Mouse (Mus musculus) G1E (cell line): ENCODE data around the gene Fermt2.
A peak's percentile ranks its signal among the peaks of the same experiment; 100 is the strongest.

Experiments used
- CTCF ChIP-seq: IDR thresholded peaks from 2 replicates; pipeline ENCODE4 v1.5.1; 2012; ENCODE audit warnings: low read depth, low read length, inconsistent platforms, mixed read lengths
- GATA1 ChIP-seq: IDR thresholded peaks from 2 replicates; pipeline ENCODE4 v1.6.1; 2012; ENCODE audit warnings: borderline replicate concordance, low read length, inconsistent platforms, mixed read lengths
- GATA2 ChIP-seq: IDR thresholded peaks from 2 replicates; pipeline ENCODE4 v1.6.1; 2012; ENCODE audit warnings: low read depth, low read length, inconsistent platforms, borderline replicate concordance
- POLR2AphosphoS5 ChIP-seq: IDR thresholded peaks from 2 replicates; pipeline ENCODE4 v1.6.1; 2012; ENCODE audit warnings: low read depth, low read length, inconsistent platforms; ENCODE audit not compliant: insufficient replicate concordance
- TAL1 ChIP-seq: conservative IDR thresholded peaks from 2 replicates; pipeline ENCODE4 v1.6.1; 2012; ENCODE audit warnings: low read depth, low read length, inconsistent platforms, mixed read lengths

- peak; percentile 55 for TF ChIP-seq CTCF
- no peak for TF ChIP-seq GATA1
- no peak for TF ChIP-seq GATA2
- TF ChIP-seq TAL1: no peak
- TF ChIP-seq POLR2AphosphoS5: no peak
Observed at GRCm38 (mm10) chr14:45566066-45566937, 36.4 kb upstream of the Fermt2 start.
